Mouse (Mus musculus) small intestine, adult 2 months (tissue): ENCODE measurements around the gene Ext2.

Experiments
- CTCF ChIP-seq: fragments of 200-500 bp; IDR thresholded peaks from 2 replicates; pipeline ENCODE4 v1.5.1; 2012; ENCODE audit warnings: low read depth, mild to moderate bottlenecking, control low read depth, inconsistent platforms, low read length, moderate library complexity, mixed read lengths; ENCODE audit not compliant: insufficient replicate concordance, insufficient read length; ENCODE audit errors: extremely low read depth
- POLR2A ChIP-seq: fragments of 200-500 bp; IDR thresholded peaks from 2 replicates; pipeline ENCODE4 v1.6.1; 2012; ENCODE audit warnings: low read depth, mild to moderate bottlenecking, control low read depth, inconsistent platforms, low read length, moderate library complexity

GRCm38 (mm10) chr2:93770895-93771294 lies 51.5 kb downstream of the Ext2 start:
- TF ChIP-seq CTCF (no peak), POLR2A (no peak)
